Mouse (Mus musculus): ENCODE measurements around the gene Kcnn1. TPM values are rescaled to one million over a fixed set of nuclear protein-coding genes. Genes with fewer than 3 reads are reported as not detected.
A peak's percentile ranks its signal among the peaks of the same experiment; 100 is the strongest.

The Kcnn1 gene
- polyA plus RNA-seq, 3 experiments from 2014 or later: not detected

- ATAC-seq: peak; percentile 18
These were observed 51.9 kb downstream of the Kcnn1 start for GRCm38 (mm10) chr8:70810962-70811680.

- ATAC-seq: no peak
These were observed 53.9 kb downstream of the Kcnn1 start for GRCm38 (mm10) chr8:70808955-70809701.

- ATAC-seq: peak; percentile 65
These were observed 54.8 kb downstream of the Kcnn1 start, which contains the start of gene Il12rb1 for GRCm38 (mm10) chr8:70808239-70808638. TSS of gene Il12rb1 (plus strand) at chr8:70808449.

- no peak for ATAC-seq
These were observed 55.8 kb downstream of the Kcnn1 start for GRCm38 (mm10) chr8:70807304-70807703.

GRCm38 (mm10) chr8:70806541-70806940 is 56.5 kb downstream of the Kcnn1 start:
- peak; percentile 67 for ATAC-seq

- peak; percentile 44 for ATAC-seq
These were observed 58.4 kb downstream of the Kcnn1 start, which contains the start of gene Mast3 for GRCm38 (mm10) chr8:70804481-70805206. TSS of gene Mast3 (minus strand) at chr8:70805054.

GRCm38 (mm10) chr8:70803761-70804480 is 59.1 kb downstream of the Kcnn1 start:
- ATAC-seq: no peak

- no peak for ATAC-seq
These were observed 60.1 kb downstream of the Kcnn1 start for GRCm38 (mm10) chr8:70802786-70803510.

- ATAC-seq: no peak
These were observed 61.2 kb downstream of the Kcnn1 start for GRCm38 (mm10) chr8:70801830-70802229.

GRCm38 (mm10) chr8:70801156-70801555 is 61.9 kb downstream of the Kcnn1 start:
- no peak for ATAC-seq

GRCm38 (mm10) chr8:70800648-70801047 is 62.4 kb downstream of the Kcnn1 start:
- no peak for ATAC-seq

GRCm38 (mm10) chr8:70798281-70798680 is 64.8 kb downstream of the Kcnn1 start:
- no peak for ATAC-seq

GRCm38 (mm10) chr8:70797081-70798070 is 65.7 kb downstream of the Kcnn1 start:
- peak; percentile 59 for ATAC-seq

- no peak for ATAC-seq
These were observed 66.5 kb downstream of the Kcnn1 start for GRCm38 (mm10) chr8:70796403-70797080.

GRCm38 (mm10) chr8:70795370-70795769 is 67.7 kb downstream of the Kcnn1 start:
- ATAC-seq: no peak

GRCm38 (mm10) chr8:70794215-70794614 is 68.8 kb downstream of the Kcnn1 start:
- no peak for ATAC-seq

- peak; percentile 49 for ATAC-seq
These were observed 70.4 kb downstream of the Kcnn1 start for GRCm38 (mm10) chr8:70792700-70793099.

Measured in inflammation-experienced regulatory T-cells, adult 6 months (primary cell).